Mouse (Mus musculus): ENCODE measurements around the gene Taf5l.

- no peak for TF ChIP-seq CTCF (IDR thresholded peaks at IDR 0.05; ENCODE audit: insufficient read depth, low read depth, low read length)
- no peak for TF ChIP-seq POLR2A (IDR thresholded peaks at IDR 0.05; ENCODE audit: insufficient read depth, low read depth, low read length)
Measured at GRCm38 (mm10) chr8:124027831-124028230, 6.6 kb upstream of the Taf5l start.

Data from olfactory bulb, adult 2 months (tissue).